8 mouse cellular contexts compared by ENCODE assay signal in the genomic region with DNA sequence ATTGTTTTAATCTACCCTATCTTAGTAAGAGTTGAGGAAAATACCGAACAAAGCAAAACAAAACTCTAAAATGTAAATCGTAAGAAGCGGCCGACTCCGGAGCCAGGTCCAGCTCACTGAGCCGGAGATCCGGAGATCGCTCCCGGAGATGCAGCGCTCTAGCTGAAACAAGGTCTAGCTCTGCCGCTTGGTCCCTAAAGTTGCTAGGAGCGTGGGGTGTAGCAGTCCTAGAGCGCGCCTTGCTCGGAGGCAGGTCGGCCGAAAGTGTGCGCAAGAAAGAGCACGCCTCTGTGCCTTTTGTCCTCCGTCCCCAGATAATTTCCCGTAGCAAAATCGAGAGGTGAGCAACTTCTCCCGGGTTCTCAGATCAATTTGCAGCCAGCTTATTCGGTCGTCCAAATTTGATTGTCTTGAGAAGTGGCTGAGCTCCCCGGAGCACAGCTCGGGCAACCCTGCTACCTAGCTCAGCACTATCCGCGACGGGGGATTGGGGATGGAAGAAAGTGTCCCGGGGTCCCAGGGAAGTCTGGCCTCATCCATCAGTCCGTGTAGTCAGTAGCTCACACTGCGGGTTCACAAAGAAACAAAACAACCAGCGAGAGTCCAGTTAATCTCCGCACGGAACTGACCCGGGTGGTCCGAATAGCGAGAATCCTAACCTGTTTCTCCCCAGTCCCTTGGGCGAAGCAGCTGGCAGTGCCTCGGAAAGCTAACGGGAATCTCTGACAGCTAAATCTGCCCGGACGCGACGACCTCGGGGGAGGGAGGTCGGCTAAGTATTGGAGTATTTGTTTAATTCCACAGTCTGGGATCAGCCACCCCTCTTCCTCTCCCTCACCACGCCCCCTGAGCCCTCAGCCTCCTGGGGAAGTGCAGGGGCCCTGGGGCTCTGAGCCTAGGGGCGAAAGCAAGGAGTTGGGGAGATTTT. TPM values are rescaled to one million over a fixed set of nuclear protein-coding genes. Genes with fewer than 3 reads are reported as not detected.
DNase-seq lines count a peak whose midpoint lies in the region; ATAC-seq and TF ChIP-seq lines count a peak whose summit lies in the region.

No protein-coding gene starts in this region.

- intact Hi-C loops in left cerebral cortex, postnatal 10 days (cut with DNase I): no loop called here

- peak overlapping the region; percentile 19 for H3K27ac ChIP-seq in embryonic fibroblast, embryonic 13.5 days (ENCODE audit: insufficient read depth, low read length)
- H3K27ac ChIP-seq in limb, embryonic 13.5 days: peak overlapping the region; percentile 76
- H3K27ac ChIP-seq in stomach, embryonic 16.5 days (ENCODE audit: low read length): no peak overlapping the region

- H3K4me1 ChIP-seq in megakaryocyte, embryonic 14.5 days: peaks cover 22% of the 10 kb centered on the region
- no peaks in the 10 kb centered on the region for H3K4me1 ChIP-seq in embryonic fibroblast, embryonic 13.5 days (ENCODE audit: control insufficient read depth, insufficient read depth, low read length)
- peaks cover 42% of the 10 kb centered on the region for H3K4me1 ChIP-seq in limb, embryonic 13.5 days
- no peaks in the 10 kb centered on the region for H3K4me1 ChIP-seq in stomach, embryonic 16.5 days (ENCODE audit: control insufficient read depth, insufficient read depth, low read length)

- TF ChIP-seq POLR2A in embryonic fibroblast, embryonic 13.5 days (IDR thresholded peaks at IDR 0.05; ENCODE audit: low read depth, low read length): no peak

- WGBS in limb, embryonic 13.5 days: under 1% methylated on average over 50 of the region's 50 CpGs
- WGBS in stomach, embryonic 16.5 days: under 1% methylated on average over 50 of the region's 50 CpGs

- ATAC-seq in megakaryocyte, adult 5-6 weeks (ENCODE audit: poor library complexity, severe bottlenecking): no peak
- ATAC-seq in limb, embryonic 13.5 days (ENCODE audit: low FRiP score, low read depth): 0 out of 2 replicates have a peak, but pooled peaks have one; percentile 9
- ATAC-seq in stomach, embryonic 16.5 days (ENCODE audit: insufficient read depth, low FRiP score): no peak; the same call in 1 of the 2 replicates

- no peak for DNase-seq in layer of hippocampus, postnatal 25 days (ENCODE audit: extremely low spot score in 1 of 2, low spot score in 1 of 2)
- no peak for DNase-seq in left cerebral cortex, postnatal 10 days (ENCODE audit: extremely low spot score in 1 of 2, low spot score in 2 of 2)
- DNase-seq in adrenal gland, adult 8-10 months: no peak

- H3K27me3 ChIP-seq in megakaryocyte, embryonic 14.5 days (replicated peaks): peaks cover 95% of the 10 kb centered on the region
- peaks cover 79% of the 10 kb centered on the region for H3K27me3 ChIP-seq in limb, embryonic 13.5 days
- peaks cover 90% of the 10 kb centered on the region for H3K27me3 ChIP-seq in stomach, embryonic 16.5 days (ENCODE audit: control insufficient read depth, insufficient read depth, low read length)

- H3K4me3 ChIP-seq in megakaryocyte, embryonic 14.5 days (replicated peaks): peak overlapping the region; percentile 86
- H3K4me3 ChIP-seq in embryonic fibroblast, embryonic 13.5 days (ENCODE audit: insufficient read depth, low read length): peak overlapping the region; percentile 48
- H3K4me3 ChIP-seq in limb, embryonic 13.5 days: peak overlapping the region; percentile 52
- peak overlapping the region; percentile 20; the same call in 1 of the 2 replicates for H3K4me3 ChIP-seq in stomach, embryonic 16.5 days (replicated peaks; ENCODE audit: low read length)

- no peak for TF ChIP-seq CTCF in embryonic fibroblast, embryonic 13.5 days (IDR thresholded peaks at IDR 0.05; ENCODE audit: borderline replicate concordance, insufficient read depth, low read length)

- H3K36me3 ChIP-seq in megakaryocyte, embryonic 14.5 days (replicated peaks; ENCODE audit: low read length): no peaks in the 10 kb centered on the region
- no peaks in the 10 kb centered on the region for H3K36me3 ChIP-seq in limb, embryonic 13.5 days
- H3K36me3 ChIP-seq in stomach, embryonic 16.5 days (ENCODE audit: control insufficient read depth, insufficient read depth, low read length): no peaks in the 10 kb centered on the region

- peak overlapping the region; percentile 75 for H3K4me2 ChIP-seq in limb, embryonic 13.5 days (replicated peaks)
- H3K4me2 ChIP-seq in stomach, embryonic 16.5 days (ENCODE audit: low read depth, low read length): peak overlapping the region; percentile 19; the same call in 1 of the 2 replicates

- peak overlapping the region; percentile 79 for H3K9ac ChIP-seq in limb, embryonic 13.5 days
- no peak overlapping the region for H3K9ac ChIP-seq in stomach, embryonic 16.5 days (ENCODE audit: low read length)

- no peaks in the 10 kb centered on the region for H3K9me3 ChIP-seq in megakaryocyte, embryonic 14.5 days
- H3K9me3 ChIP-seq in limb, embryonic 13.5 days: no peaks in the 10 kb centered on the region
- no peaks in the 10 kb centered on the region for H3K9me3 ChIP-seq in stomach, embryonic 16.5 days (replicated peaks; ENCODE audit: control insufficient read depth, low read length)

RNA-seq across cellular contexts. Expression of gene Tbx15, which starts 0.9 kb away (rescaled TPM):
- not detected in 2 replicates for polyA plus RNA-seq in megakaryocyte, embryonic 14.5 days (2012; ENCODE audit: insufficient read depth, low replicate concordance)
- total RNA-seq in megakaryocyte, adult 5-6 weeks (2015): 0.16 TPM in 1 of 2 replicates, not detected in the other
- not detected in 2 replicates for total RNA-seq in megakaryocyte, adult 5-6 weeks (2017)
- polyA plus RNA-seq in embryonic fibroblast, embryonic 13.5 days (2011; ENCODE audit: insufficient read length, low read depth, missing spikeins): 57.3 and 86.3 TPM in 2 replicates
- 26.3 and 28.0 TPM in 2 replicates for polyA plus RNA-seq in limb, embryonic 13.5 days (2015; fragmentation: Nextera tagmentation; extraction: Ambion mirVana)
- polyA plus RNA-seq in stomach, embryonic 16.5 days (2015; fragmentation: Nextera tagmentation; extraction: Ambion mirVana): 0.10 and 1.1 TPM in 2 replicates
- under 1 TPM; 0.37 to 0.66 TPM for total RNA-seq in layer of hippocampus, postnatal 25 days (2021)
- 1 to 10 TPM; 1.3 to 1.6 TPM for total RNA-seq in left cerebral cortex, postnatal 10 days (2021)
- total RNA-seq in adrenal gland, adult 8-10 months (2022): 1 to 10 TPM in 1 of 4 experiments, under 1 TPM in 3; 0.35 to 1.4 (median 0.45) TPM

Comparison
In these comparisons a context has a peak if more than half of its experiments do, and no peak if none do; other contexts are left out.
1. H3K4me3 ChIP-seq: peak in every context shown above with its lines; median percentile 86 in megakaryocyte, embryonic 14.5 days; 52 in limb, embryonic 13.5 days; 48 in embryonic fibroblast, embryonic 13.5 days; 20 in stomach, embryonic 16.5 days.